Mouse (Mus musculus) stomach, adult 2 months (tissue): Measurements from ENCODE around the gene Thsd1. TPM values are rescaled to one million over a fixed set of nuclear protein-coding genes. Genes with fewer than 3 reads are reported as not detected.

Experiments used
- polyA plus RNA-seq: library from polyadenylated mRNA; depleted of rRNA; stranded (reverse); fragments of >200 nt; gene quantifications from 2 replicates; pipeline ENCODE4 v1.2.3, GENCODE M21; 2012; rRNA removed

Gene Thsd1
- polyA plus RNA-seq = 1.0 and 1.5 TPM in 2 replicates

DNA sequence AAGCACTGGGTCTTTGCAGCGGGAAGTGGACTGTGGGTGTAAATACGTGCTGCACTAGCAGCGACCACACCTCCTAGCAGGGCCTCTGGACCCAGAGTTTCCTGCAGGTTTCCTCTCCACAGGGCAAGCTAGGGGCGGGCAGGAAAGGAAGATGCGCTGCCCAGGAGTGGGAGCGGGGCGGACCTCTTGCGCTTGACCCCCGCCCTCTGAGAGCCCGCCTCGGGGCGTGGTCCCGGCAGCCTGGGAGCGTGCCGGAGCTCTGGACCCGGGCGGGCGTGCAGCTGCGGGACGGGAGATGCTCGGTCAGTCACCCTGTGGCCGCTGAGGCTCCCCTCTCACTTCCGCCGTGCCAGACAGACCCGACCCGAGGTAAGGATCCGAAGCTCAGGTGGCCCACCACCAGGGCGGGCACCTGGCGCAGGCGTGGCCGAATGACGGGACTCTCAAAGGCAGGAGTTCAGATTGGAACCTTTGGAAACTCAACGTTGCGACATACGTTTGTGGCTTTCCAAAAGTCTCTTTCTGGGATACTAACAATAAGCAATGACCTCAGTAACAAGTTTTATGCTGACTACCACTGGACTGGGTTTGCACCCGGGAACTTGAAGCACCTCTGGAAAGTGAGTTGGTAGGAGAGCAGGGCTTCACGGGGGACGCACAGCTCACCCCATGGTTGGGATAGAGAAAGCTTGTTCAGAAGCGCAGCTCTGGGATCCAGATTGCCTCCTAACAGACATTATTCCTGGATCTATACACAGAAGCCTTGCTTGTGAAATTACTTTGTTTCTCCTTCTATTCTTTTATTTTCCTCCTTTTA, at the start of gene Thsd1:
TSS of gene Thsd1 (plus strand) at position 253 of the 817 bp plus-strand sequence.

DNA sequence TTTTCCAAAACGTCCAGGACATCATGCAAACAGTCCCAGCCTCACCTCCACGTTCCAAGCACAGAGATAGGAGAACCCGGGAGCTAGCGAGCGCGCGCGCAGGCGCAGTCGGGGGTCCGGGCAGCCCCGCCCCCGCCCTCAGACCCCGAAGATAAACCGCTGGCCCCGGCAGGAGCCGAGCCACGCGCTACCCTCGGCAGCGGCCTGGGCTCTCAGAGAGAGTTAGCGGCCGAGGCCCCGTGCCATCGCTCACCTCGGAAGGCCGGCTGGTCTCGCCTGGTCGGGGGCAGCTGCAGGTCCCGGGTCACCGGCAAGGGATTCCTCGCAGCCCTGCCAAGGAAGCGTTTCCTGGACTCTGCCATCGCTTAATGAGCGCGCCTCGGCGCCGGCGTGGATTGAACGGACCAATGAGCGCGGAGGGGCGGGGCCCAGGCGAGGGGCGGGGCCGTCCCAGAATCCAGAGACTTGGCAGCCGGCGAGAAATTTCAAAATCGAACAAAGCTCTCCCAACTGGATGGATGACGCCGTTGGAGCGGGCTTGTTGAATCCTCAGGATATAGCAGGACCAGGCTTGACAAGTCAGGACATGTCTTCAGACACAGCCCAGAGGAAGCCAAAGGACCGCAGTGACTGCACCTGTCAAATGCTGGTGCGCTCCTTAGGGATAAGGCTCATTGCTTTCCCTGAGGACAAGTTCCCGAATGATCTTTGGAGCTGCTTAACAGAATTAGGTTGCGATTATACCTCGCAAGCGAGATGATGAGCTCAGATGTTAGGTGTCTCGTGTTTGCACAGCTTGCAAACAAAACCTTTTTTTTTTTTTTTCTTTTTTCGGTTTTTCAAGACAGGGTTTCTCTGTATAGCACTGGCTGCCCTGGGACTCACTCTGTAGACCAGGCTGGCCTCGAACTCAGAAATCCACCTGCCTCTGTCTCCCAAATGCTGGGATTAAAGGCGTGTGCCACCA, 41.4 kb upstream of the Thsd1 start, which contains the start of gene Ckap2:
TSS of gene Ckap2 (minus strand) at position 389 of the 967 bp plus-strand sequence.

DNA sequence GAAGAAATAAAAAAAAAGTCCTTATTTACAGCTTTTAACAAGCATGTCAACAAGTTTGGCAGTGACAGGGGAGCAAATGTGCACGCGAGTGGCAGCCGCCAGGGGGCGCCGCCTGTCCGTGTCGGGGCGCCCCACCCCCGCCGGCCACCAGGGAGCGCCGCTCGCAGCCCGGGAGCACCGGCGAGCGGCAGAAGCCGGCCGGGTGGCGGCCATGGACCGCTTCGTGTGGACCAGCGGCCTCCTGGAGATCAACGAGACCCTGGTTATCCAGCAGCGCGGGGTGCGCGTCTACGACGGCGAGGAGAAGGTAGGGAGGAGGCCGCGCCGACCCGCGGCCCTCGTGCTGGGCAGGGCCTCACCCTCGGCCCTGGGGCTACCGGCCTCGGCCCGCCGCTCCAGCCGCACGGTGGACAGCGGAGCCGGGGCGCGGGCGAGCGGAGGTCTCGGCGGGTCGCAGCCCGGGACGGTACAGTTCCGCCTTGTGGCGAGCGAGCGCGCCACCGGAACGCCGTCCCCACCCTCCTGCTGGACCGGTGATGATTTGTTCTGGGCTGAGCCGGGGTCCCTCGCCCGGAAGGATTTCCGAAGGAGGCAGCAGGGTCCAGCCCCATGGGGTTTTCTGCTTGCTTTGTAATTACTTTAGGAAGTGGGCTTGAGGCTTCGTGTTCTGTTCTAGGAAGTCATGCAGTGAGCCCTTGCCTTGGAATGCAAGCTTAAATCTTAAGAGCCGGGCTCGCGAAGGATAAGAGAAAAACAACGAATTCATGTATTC, 34.3 kb upstream of the Thsd1 start, which contains the start of gene Vps36:
TSS of gene Vps36 (plus strand) at position 150 of the 772 bp plus-strand sequence.

DNA sequence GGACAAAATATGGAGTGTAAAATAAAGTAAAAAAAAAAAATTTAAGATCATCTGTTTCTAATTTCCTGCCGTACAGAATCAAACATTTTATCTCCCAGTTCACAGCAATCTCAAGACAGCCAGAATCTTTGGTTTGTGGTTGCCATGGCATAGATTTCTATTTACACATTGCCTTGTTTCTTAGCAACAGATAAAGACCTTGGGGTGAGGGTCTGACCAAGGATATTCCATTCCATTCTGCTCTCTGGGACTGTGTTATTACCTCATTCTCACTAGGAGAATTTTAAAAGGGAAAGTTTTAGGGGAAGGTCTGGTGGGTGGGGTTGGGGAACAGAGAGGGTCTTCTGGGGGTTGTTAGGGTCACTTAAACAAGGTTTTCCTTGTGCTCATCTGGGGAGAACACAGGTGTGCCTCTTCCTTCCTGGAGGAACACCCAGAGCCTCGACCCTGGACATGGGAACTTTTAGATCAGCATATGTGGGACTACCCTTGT, 55.9 kb downstream of the Thsd1 start, which contains the start of gene Tpte:
TSS of gene Tpte (plus strand) at position 443 of the 493 bp plus-strand sequence.

Other genes with a start within 250 kb of the Thsd1 start
- 2.4 and 2.7 TPM in 2 replicates for gene Atp7b, start 167.0 kb upstream of the Thsd1 start, polyA plus RNA-seq
- 0.44 and 0.65 TPM in 2 replicates for gene Alg11, start 166.6 kb upstream of the Thsd1 start, polyA plus RNA-seq
- gene Nek5, start 102.3 kb upstream of the Thsd1 start, polyA plus RNA-seq = 0.05 and 0.08 TPM in 2 replicates
- gene Nek3, start 60.9 kb upstream of the Thsd1 start, polyA plus RNA-seq = 0.09 and 0.40 TPM in 2 replicates
- 0.77 and 0.80 TPM in 2 replicates for gene Ckap2, start 41.5 kb upstream of the Thsd1 start, polyA plus RNA-seq
- 3.4 and 4.0 TPM in 2 replicates for gene Vps36, start 34.5 kb upstream of the Thsd1 start, polyA plus RNA-seq
- gene Tpte, start 56.1 kb downstream of the Thsd1 start, polyA plus RNA-seq = not detected in 2 replicates
- gene Slc25a15, start 171.3 kb downstream of the Thsd1 start, polyA plus RNA-seq = 1.8 and 2.5 TPM in 2 replicates
- 0.54 and 1.2 TPM in 2 replicates for gene Mrps31, start 184.0 kb downstream of the Thsd1 start, polyA plus RNA-seq